Mouse (Mus musculus) CD4-positive, CD25-positive, alpha-beta regulatory T cell, adult 4 months (primary cell): Measurements from ENCODE around the gene Brpf3. TPM values are rescaled to one million over a fixed set of nuclear protein-coding genes. Genes with fewer than 3 reads are reported as not detected.

ENCODE experiments used
- ATAC-seq: one replicate; pipeline ENCODE4 v1.8.0; 2017
- polyA plus RNA-seq, 2 experiments: library from polyadenylated mRNA; unstranded; fragments of 100-300 nt; shearing (Covaris generic); gene quantifications; one replicate each; pipeline ENCODE4 v1.2.1; 2017

Brpf3 gene
- polyA plus RNA-seq, 2 experiments from 2014 or later: 1.1 to 2.2 TPM

GRCm38 (mm10) chr17:28875316-28875715, 74.4 kb downstream of the Brpf3 start:
- ATAC-seq: no peak

DNA sequence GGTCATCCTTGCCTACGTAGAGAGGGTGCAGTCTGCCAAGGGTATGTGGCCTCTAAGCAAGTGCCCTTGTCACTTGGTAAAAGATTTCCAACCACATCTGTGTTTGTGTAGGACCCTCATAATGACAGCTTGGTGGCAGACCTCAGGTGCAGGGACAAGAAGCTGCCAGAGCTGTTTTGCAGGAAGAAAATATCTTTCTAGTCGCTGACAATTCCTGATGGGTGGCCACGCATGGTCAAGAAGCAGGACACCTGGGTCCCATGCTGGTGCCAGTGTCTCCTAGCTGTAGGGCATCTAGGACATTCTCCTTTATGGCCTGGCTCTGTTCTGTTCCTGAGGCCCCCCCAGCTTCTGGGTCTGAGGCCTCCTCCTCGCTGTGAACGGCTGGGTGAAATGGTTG, 75.4 kb downstream of the Brpf3 start:
- no peak for ATAC-seq

GRCm38 (mm10) chr17:28876821-28877220, 75.9 kb downstream of the Brpf3 start:
- no peak for ATAC-seq

DNA sequence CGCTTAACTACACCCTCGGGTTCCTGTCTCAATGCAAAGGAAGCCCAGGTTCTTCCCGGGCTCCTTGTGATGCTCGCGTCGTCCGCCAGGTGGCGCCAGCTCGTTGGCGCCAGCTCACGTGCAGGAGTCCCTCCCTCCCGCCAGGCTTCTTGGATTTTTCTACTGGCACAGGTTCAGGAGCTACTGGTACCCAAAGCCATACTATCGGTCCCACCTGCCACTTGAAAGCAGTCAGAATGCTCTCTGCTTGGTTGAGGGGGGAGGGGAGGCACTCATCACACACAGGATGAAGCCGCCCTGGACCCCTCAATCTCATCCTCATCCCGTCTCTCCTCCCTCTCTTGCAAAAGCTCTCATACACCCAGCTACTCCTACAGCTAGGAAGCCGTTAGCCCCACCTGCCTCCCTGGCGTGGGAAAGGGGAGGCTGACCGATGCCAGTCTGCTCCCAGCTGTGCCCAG, 79.1 kb downstream of the Brpf3 start:
- no peak for ATAC-seq

- peak; percentile 97 for ATAC-seq
Observed at GRCm38 (mm10) chr17:28882316-28882715, 81.4 kb downstream of the Brpf3 start.

- peak; percentile 59 for ATAC-seq
Observed at GRCm38 (mm10) chr17:28882810-28883209, 81.9 kb downstream of the Brpf3 start.

- no peak for ATAC-seq
Observed at GRCm38 (mm10) chr17:28883941-28884516, 83.1 kb downstream of the Brpf3 start.

- ATAC-seq: no peak
Observed at GRCm38 (mm10) chr17:28885231-28885630, 84.3 kb downstream of the Brpf3 start.

DNA sequence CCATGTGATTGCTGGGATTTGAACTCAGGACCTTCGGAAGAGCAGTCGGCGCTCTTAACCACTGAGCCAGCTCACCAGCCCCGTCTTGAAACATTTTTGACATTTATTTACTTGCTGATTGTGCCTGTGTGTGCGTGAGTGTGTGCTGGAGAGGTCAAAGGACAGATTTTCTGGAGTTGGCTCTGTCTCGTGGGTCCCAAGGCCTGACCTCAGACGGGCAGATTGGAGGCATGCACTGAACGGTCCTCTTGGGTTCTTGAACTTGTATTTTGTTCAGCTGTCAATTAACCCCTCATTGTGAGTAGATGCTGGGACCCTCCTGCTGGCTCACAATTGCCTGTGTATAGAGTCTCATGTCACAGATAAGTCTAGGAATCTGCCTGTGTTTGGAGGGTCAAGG, 85.4 kb downstream of the Brpf3 start:
- ATAC-seq: no peak

Other genes with a start within 250 kb of the Brpf3 start
- not detected for gene Clps, start 240.3 kb upstream of the Brpf3 start, polyA plus RNA-seq
- gene Lhfpl5, start 225.4 kb upstream of the Brpf3 start, polyA plus RNA-seq: 1 to 10 TPM; 1.1 to 1.3 TPM
- gene Srpk1, start 178.4 kb upstream of the Brpf3 start, polyA plus RNA-seq: 100 to 1,000 TPM; 204 to 234 TPM
- gene Slc26a8, start 110.9 kb upstream of the Brpf3 start, polyA plus RNA-seq: under 1 TPM in 1 of 2 experiments, not detected in 1; 0.32 TPM
- 10 to 100 TPM; 17.8 to 20.7 TPM for gene Mapk14, start 109.8 kb upstream of the Brpf3 start, polyA plus RNA-seq
- gene AC170998.1, start 75.0 kb upstream of the Brpf3 start, polyA plus RNA-seq: 10 to 100 TPM; 10.1 TPM
- not detected for gene Mapk13, start 31.8 kb upstream of the Brpf3 start, polyA plus RNA-seq
- gene Pnpla1, start 57.3 kb downstream of the Brpf3 start, polyA plus RNA-seq: not detected
- 1 to 10 TPM; 2.0 to 3.4 TPM for gene 4930539E08Rik, start 114.2 kb downstream of the Brpf3 start, polyA plus RNA-seq
- not detected for gene Pxt1, start 142.8 kb downstream of the Brpf3 start, polyA plus RNA-seq
- gene Kctd20, start 150.9 kb downstream of the Brpf3 start, polyA plus RNA-seq: 10 to 100 TPM; 33.3 to 62.9 TPM
- gene Stk38, start 206.9 kb downstream of the Brpf3 start, polyA plus RNA-seq: 100 to 1,000 TPM; 223 to 306 TPM
- gene Srsf3, start 231.5 kb downstream of the Brpf3 start, polyA plus RNA-seq: 100 to 1,000 TPM; 232 to 397 TPM